Comparison of ENCODE assay signal across 8 mouse cellular contexts in genomic region chr17:28133193-28133592, GRCm38 (mm10). TPM values are rescaled to one million over a fixed set of nuclear protein-coding genes. Genes with fewer than 3 reads are reported as not detected.
DNase-seq lines count a peak whose midpoint lies in the region; ATAC-seq lines count a peak whose summit lies in the region.

No protein-coding gene starts in this region.

- H3K36me3 ChIP-seq in liver, embryonic 12.5 days, result no peaks in the 10 kb centered on the region
- H3K36me3 ChIP-seq in lung, embryonic 16.5 days (ENCODE audit: control insufficient read depth, insufficient read depth, low read length), result no peaks in the 10 kb centered on the region

- no peak overlapping the region for H3K4me3 ChIP-seq in liver, embryonic 12.5 days
- no peak overlapping the region for H3K4me3 ChIP-seq in lung, embryonic 16.5 days (ENCODE audit: low read length)

- H3K4me2 ChIP-seq in liver, embryonic 12.5 days, result no peak overlapping the region
- peak overlapping the region; percentile 34; the same call in 1 of the 2 replicates for H3K4me2 ChIP-seq in lung, embryonic 16.5 days (ENCODE audit: low read depth, low read length)

- no peak overlapping the region for H3K27ac ChIP-seq in liver, embryonic 12.5 days
- no peak overlapping the region for H3K27ac ChIP-seq in lung, embryonic 16.5 days (ENCODE audit: low read length)

- ATAC-seq in liver, embryonic 12.5 days, result no peak
- no peak for ATAC-seq in lung, embryonic 16.5 days (ENCODE audit: low read depth)

- H3K27me3 ChIP-seq in liver, embryonic 12.5 days (replicated peaks), result peaks cover 36% of the 10 kb centered on the region
- H3K27me3 ChIP-seq in lung, embryonic 16.5 days (ENCODE audit: control insufficient read depth, insufficient read depth, low read depth, low read length), result no peaks in the 10 kb centered on the region

- H3K9ac ChIP-seq in liver, embryonic 12.5 days, result no peak overlapping the region
- no peak overlapping the region for H3K9ac ChIP-seq in lung, embryonic 16.5 days (ENCODE audit: low read length)

- intact Hi-C loops in gastrocnemius, postnatal 36 days (cut with DNase I), result loop anchor here (2.0 kb wide), 1 partner anchor 44 kb away; no protein-coding TSS in a partner anchor

- H3K9me3 ChIP-seq in liver, embryonic 12.5 days (replicated peaks), result no peaks in the 10 kb centered on the region
- H3K9me3 ChIP-seq in lung, embryonic 16.5 days (ENCODE audit: control insufficient read depth, low read length), result no peaks in the 10 kb centered on the region

- DNase-seq in liver, result peak; percentile 54
- DNase-seq in cerebellum, postnatal 25 days, result peak; percentile 69 to 79
- peak; percentile 44 to 46 for DNase-seq in gastrocnemius, postnatal 36 days
- peak; percentile 70 to 75 for DNase-seq in kidney, postnatal 25 days
- peak; percentile 92 for DNase-seq in retina, embryonic 14.5 days (ENCODE audit: low spot score)
- peak; percentile 38 for DNase-seq in yolk sac, embryonic 10.5 days (ENCODE audit: low spot score)

- H3K4me1 ChIP-seq in liver, embryonic 12.5 days, result peaks cover 3% of the 10 kb centered on the region; the same call in 1 of the 2 replicates
- no peaks in the 10 kb centered on the region; the same call in 1 of the 2 replicates for H3K4me1 ChIP-seq in lung, embryonic 16.5 days (replicated peaks; ENCODE audit: control insufficient read depth, insufficient read depth, low read length)

- WGBS in liver, embryonic 12.5 days (ENCODE audit: insufficient replicate concordance), result 9% methylated on average over 14 of the region's 14 CpGs
- WGBS in lung, embryonic 16.5 days, result 6% methylated on average over 14 of the region's 14 CpGs

RNA-seq across cellular contexts. Expression of gene Scube3, which starts 8.7 kb away (rescaled TPM):
- polyA plus RNA-seq in liver, embryonic 12.5 days (2016; fragmentation: Nextera tagmentation; extraction: Ambion mirVana), result 0.91 and 1.2 TPM in 2 replicates
- under 1 TPM; 0.13 to 0.15 TPM for total RNA-seq in gastrocnemius, postnatal 36 days (2021)
- polyA plus RNA-seq in lung, embryonic 16.5 days (2015; fragmentation: Nextera tagmentation; extraction: Ambion mirVana), result 1.3 and 1.4 TPM in 2 replicates

RNA-seq across cellular contexts. Expression of gene Zfp523, which starts 43.7 kb away (rescaled TPM):
- 11.1 TPM in 2 replicates for polyA plus RNA-seq in liver, embryonic 12.5 days (2016; fragmentation: Nextera tagmentation; extraction: Ambion mirVana)
- total RNA-seq in gastrocnemius, postnatal 36 days (2021), result 10 to 100 TPM; 12.4 to 16.7 TPM
- 34.2 and 34.9 TPM in 2 replicates for polyA plus RNA-seq in lung, embryonic 16.5 days (2015; fragmentation: Nextera tagmentation; extraction: Ambion mirVana)

RNA-seq across cellular contexts. Expression of gene Tcp11, which starts 52.8 kb away (rescaled TPM):
- polyA plus RNA-seq in liver, embryonic 12.5 days (2016; fragmentation: Nextera tagmentation; extraction: Ambion mirVana), result 0.44 and 0.53 TPM in 2 replicates
- total RNA-seq in gastrocnemius, postnatal 36 days (2021), result not detected
- polyA plus RNA-seq in lung, embryonic 16.5 days (2015; fragmentation: Nextera tagmentation; extraction: Ambion mirVana), result 5.2 and 5.5 TPM in 2 replicates

Comparison
In these comparisons a context has a peak if more than half of its experiments do, and no peak if none do; other contexts are left out.
1. DNase-seq: peak in every context shown above with its lines; median percentile 92 in retina, embryonic 14.5 days; 74 in cerebellum, postnatal 25 days; 72 in kidney, postnatal 25 days; 54 in liver; 45 in gastrocnemius, postnatal 36 days; 38 in yolk sac, embryonic 10.5 days.